In the genomic region with DNA sequence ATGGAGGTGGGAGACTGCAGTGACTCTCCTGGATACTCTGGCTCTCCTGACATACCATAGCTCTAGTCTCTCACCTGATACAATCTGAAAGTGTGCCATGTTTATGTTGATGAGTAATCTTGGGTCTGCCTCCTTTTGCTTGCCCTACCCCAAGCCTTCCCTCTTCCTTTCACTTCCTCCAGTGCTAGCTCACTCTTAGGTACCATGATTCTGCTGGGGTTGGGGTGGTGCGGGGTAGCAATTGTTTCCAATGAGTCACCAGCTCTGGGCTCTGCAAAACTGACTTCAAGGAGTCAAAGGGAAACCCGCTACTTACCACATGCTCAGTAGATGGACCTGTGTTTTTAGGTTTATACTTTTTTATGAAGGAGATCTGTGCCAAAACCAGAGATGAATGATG, we compare ENCODE assay signal across 18 mouse cellular contexts.
DNase-seq lines count a peak whose midpoint lies in the region; ATAC-seq and TF ChIP-seq lines count a peak whose summit lies in the region.
"Had no signal": no experiment of that assay in that cellular context is flagged by ENCODE, and none has a peak within 500 bp of the region (broad histone marks: within the 10 kb centered on the region; RNA-seq: fewer than 3 reads in every experiment).

No protein-coding gene starts in this region.

- no peak for TF ChIP-seq POLR2A in CH12.LX (IDR thresholded peaks at IDR 0.05; ENCODE audit: low read depth, low read length)

- no peak for TF ChIP-seq CTCF in CH12.LX (conservative IDR thresholded peaks at IDR 0.05 in 1 of 2, IDR thresholded peaks at IDR 0.05 in 1 of 2; ENCODE audit: low read depth in 2 of 2, low read length in 2 of 2)

- H3K9ac ChIP-seq in kidney, embryonic 16.5 days (replicated peaks; ENCODE audit: low read length), result no peak overlapping the region
- no peak overlapping the region for H3K9ac ChIP-seq in CH12.LX (ENCODE audit: insufficient read depth, low read depth)
- no peak overlapping the region for H3K9ac ChIP-seq in limb, embryonic 13.5 days
- H3K9ac ChIP-seq in hindbrain, embryonic 12.5 days, result no peak overlapping the region
- H3K9ac ChIP-seq: embryonic facial prominence, embryonic 12.5 days; forebrain, embryonic 15.5 days; hindbrain, embryonic 15.5 days had no signal

- H3K27ac ChIP-seq in kidney, embryonic 16.5 days (ENCODE audit: low read length), result no peak overlapping the region
- peak overlapping the region; percentile 36; the same call in 1 of the 2 replicates for H3K27ac ChIP-seq in CH12.LX (ENCODE audit: insufficient read depth, low read depth)
- no peak overlapping the region for H3K27ac ChIP-seq in limb, embryonic 13.5 days
- no peak overlapping the region for H3K27ac ChIP-seq in hindbrain, embryonic 12.5 days
- H3K27ac ChIP-seq: embryonic facial prominence, embryonic 12.5 days; forebrain, embryonic 15.5 days; hindbrain, embryonic 10.5 days; hindbrain, embryonic 15.5 days had no signal

- H3K4me3 ChIP-seq in kidney, embryonic 16.5 days (ENCODE audit: low read length), result no peak overlapping the region
- no peak overlapping the region for H3K4me3 ChIP-seq in CH12.LX (replicated peaks in 1 of 3; ENCODE audit: low read depth in 2 of 3, low read length in 2 of 3, poor library complexity in 1 of 3)
- H3K4me3 ChIP-seq in limb, embryonic 13.5 days, result no peak overlapping the region
- H3K4me3 ChIP-seq in hindbrain, embryonic 12.5 days, result no peak overlapping the region
- H3K4me3 ChIP-seq: embryonic facial prominence, embryonic 12.5 days; forebrain, embryonic 15.5 days; hindbrain, embryonic 10.5 days; hindbrain, embryonic 15.5 days had no signal

- no peaks in the 10 kb centered on the region; the same call in 1 of the 2 replicates for H3K9me3 ChIP-seq in kidney, embryonic 16.5 days (ENCODE audit: low read length)
- H3K9me3 ChIP-seq in CH12.LX (replicated peaks; ENCODE audit: low read length), result peaks cover 5% of the 10 kb centered on the region
- peaks cover 7% of the 10 kb centered on the region; the same call in 1 of the 2 replicates for H3K9me3 ChIP-seq in limb, embryonic 13.5 days
- no peaks in the 10 kb centered on the region for H3K9me3 ChIP-seq in hindbrain, embryonic 12.5 days (replicated peaks)
- H3K9me3 ChIP-seq: forebrain, embryonic 15.5 days; hindbrain, embryonic 15.5 days had no signal

- H3K4me2 ChIP-seq in kidney, embryonic 16.5 days (replicated peaks; ENCODE audit: low read depth, low read length), result no peak overlapping the region
- no peak overlapping the region for H3K4me2 ChIP-seq in CH12.LX (ENCODE audit: insufficient read depth, low read depth, poor library complexity, severe bottlenecking)
- no peak overlapping the region for H3K4me2 ChIP-seq in limb, embryonic 13.5 days (replicated peaks)
- no peak overlapping the region for H3K4me2 ChIP-seq in hindbrain, embryonic 12.5 days (replicated peaks)
- H3K4me2 ChIP-seq: embryonic facial prominence, embryonic 12.5 days; forebrain, embryonic 15.5 days; hindbrain, embryonic 15.5 days had no signal

- no peaks in the 10 kb centered on the region for H3K36me3 ChIP-seq in kidney, embryonic 16.5 days (ENCODE audit: insufficient read depth, low read length)
- H3K36me3 ChIP-seq in CH12.LX (replicated peaks in 1 of 2; ENCODE audit: control insufficient read depth in 1 of 2, insufficient read depth in 1 of 2, low read length in 1 of 2), result no peaks in the 10 kb centered on the region
- no peaks in the 10 kb centered on the region for H3K36me3 ChIP-seq in limb, embryonic 13.5 days
- no peaks in the 10 kb centered on the region for H3K36me3 ChIP-seq in hindbrain, embryonic 12.5 days
- H3K36me3 ChIP-seq: embryonic facial prominence, embryonic 12.5 days; forebrain, embryonic 15.5 days; hindbrain, embryonic 10.5 days; hindbrain, embryonic 15.5 days had no signal

- no peaks in the 10 kb centered on the region for H3K27me3 ChIP-seq in kidney, embryonic 16.5 days (ENCODE audit: insufficient read depth, low read length)
- H3K27me3 ChIP-seq in CH12.LX (replicated peaks), result no peaks in the 10 kb centered on the region
- H3K27me3 ChIP-seq in limb, embryonic 13.5 days, result 0 out of 2 replicates have a peak, but pooled peaks cover 3% of the 10 kb centered on the region
- H3K27me3 ChIP-seq in hindbrain, embryonic 12.5 days, result no peaks in the 10 kb centered on the region
- H3K27me3 ChIP-seq: embryonic facial prominence, embryonic 12.5 days; forebrain, embryonic 15.5 days; hindbrain, embryonic 15.5 days; Patski had no signal

- WGBS in kidney, embryonic 16.5 days, result 88% methylated on average over 2 of the region's 2 CpGs
- 55% methylated on average over 2 of the region's 2 CpGs for WGBS in limb, embryonic 13.5 days
- WGBS in hindbrain, embryonic 12.5 days, result 96% methylated on average over 2 of the region's 2 CpGs

- TF ChIP-seq EP300 in CH12.LX (IDR thresholded peaks at IDR 0.05; ENCODE audit: low read length), result peak; percentile 93

- no peak; the same call in 1 of the 2 replicates for TF ChIP-seq RAD21 in CH12.LX (IDR thresholded peaks at IDR 0.05; ENCODE audit: low read depth, low read length)

- dilution Hi-C loops in CH12.LX (cut with MboI; ENCODE audit: extremely low pct_ligation_motif_present, extremely low pct_unique_long_range_greater_than_20kb, low sequenced_read_pairs), result no loop called here

- H3K4me1 ChIP-seq in kidney, embryonic 16.5 days (ENCODE audit: insufficient read depth, low read length), result no peaks in the 10 kb centered on the region
- H3K4me1 ChIP-seq in CH12.LX (ENCODE audit: control insufficient read depth in 1 of 2, insufficient read depth in 2 of 2), result peaks cover 0 to 18% of the 10 kb centered on the region in 2 experiments; a peak in 3 of 4 replicates
- H3K4me1 ChIP-seq in limb, embryonic 13.5 days, result peaks cover 12% of the 10 kb centered on the region
- no peaks in the 10 kb centered on the region for H3K4me1 ChIP-seq in hindbrain, embryonic 12.5 days
- H3K4me1 ChIP-seq: embryonic facial prominence, embryonic 12.5 days; forebrain, embryonic 15.5 days; hindbrain, embryonic 10.5 days; hindbrain, embryonic 15.5 days had no signal

- in situ Hi-C loops in CH12.LX (cut with MboI; ENCODE audit: low pct_ligation_motif_present, low pct_unique_long_range_greater_than_20kb, low sequenced_read_pairs), result no loop called here

- peak; percentile 31; the same call in 1 of the 2 replicates for ATAC-seq in kidney, embryonic 16.5 days (ENCODE audit: low FRiP score, low TSS enrichment)
- peak; percentile 65 for ATAC-seq in limb, embryonic 13.5 days (ENCODE audit: low FRiP score, low read depth)
- no peak for ATAC-seq in hindbrain, embryonic 12.5 days (ENCODE audit: low FRiP score)
- ATAC-seq: activated CD4-positive, CD25-positive, alpha-beta regulatory T cell, adult 4 months; forebrain, embryonic 15.5 days; Patski had no signal

- H3K79me2 ChIP-seq in CH12.LX (replicated peaks; ENCODE audit: control insufficient read depth, extremely low read depth, insufficient read depth, poor library complexity, severe bottlenecking), result no peaks in the 10 kb centered on the region

- DNase-seq in kidney, adult 9 months, result no peak
- peak; percentile 56 for DNase-seq in 3T3-L1 (ENCODE audit: low read depth, low spot score)
- peak; percentile 94 for DNase-seq in CH12.LX (ENCODE audit: extremely low read depth)
- DNase-seq in retina, postnatal 1 day, result no peak
- no peak for DNase-seq in lung, postnatal 25 days (ENCODE audit: low spot score)
- DNase-seq: cerebellum, adult 11-12 months; cerebellum, adult 9-10 months; cerebellum, postnatal 25 days; gastrocnemius, postnatal 10 days had no signal

TF ChIP-seq in CH12.LX, 34 proteins besides CTCF, POLR2A, EP300 and RAD21 (continues in another document):
- TF ChIP-seq SIN3A (IDR thresholded peaks at IDR 0.05; ENCODE audit: low read length) (peak; percentile 30), MAFK (IDR thresholded peaks at IDR 0.05; ENCODE audit: insufficient replicate concordance, low read length) (no peak), MAZ (IDR thresholded peaks at IDR 0.05; ENCODE audit: low read depth, low read length) (no peak), TCF12 (IDR thresholded peaks at IDR 0.05; ENCODE audit: low read depth, low read length) (no peak), IRF4 (IDR thresholded peaks at IDR 0.05; ENCODE audit: low read depth, low read length) (peak; percentile 92), CHD2 (IDR thresholded peaks at IDR 0.05; ENCODE audit: low read length) (peak; percentile 71; the same call in 1 of the 2 replicates), SMC3 (IDR thresholded peaks at IDR 0.05; ENCODE audit: low read depth, low read length) (no peak), MAX (IDR thresholded peaks at IDR 0.05; ENCODE audit: low read length) (peak; percentile 71), ZNF384 (IDR thresholded peaks at IDR 0.05; ENCODE audit: low read depth, low read length) (no peak), NRF1 (IDR thresholded peaks at IDR 0.05; ENCODE audit: low read depth, low read length) (no peak), UBTF (IDR thresholded peaks at IDR 0.05; ENCODE audit: low read depth, low read length) (peak; percentile 59; the same call in 1 of the 2 replicates), TBP (conservative IDR thresholded peaks at IDR 0.05; ENCODE audit: low read depth, low read length) (peak; percentile 81), USF2 (conservative IDR thresholded peaks at IDR 0.05; ENCODE audit: low read depth, low read length) (no peak), ZMIZ1 (IDR thresholded peaks at IDR 0.05; ENCODE audit: low read depth, low read length) (no peak), USF1 (IDR thresholded peaks at IDR 0.05; ENCODE audit: low read depth, low read length) (no peak), MEF2A (IDR thresholded peaks at IDR 0.05; ENCODE audit: borderline replicate concordance, low read depth, low read length) (peak; percentile 42; the same call in 1 of the 2 replicates), ETS1 (conservative IDR thresholded peaks at IDR 0.05; ENCODE audit: low read depth, low read length) (peak; percentile 92), MYC (IDR thresholded peaks at IDR 0.05; ENCODE audit: low read depth, low read length) (peak; percentile 88), POLR2AphosphoS2 (IDR thresholded peaks at IDR 0.05; ENCODE audit: low read depth, low read length) (no peak), ELF1 (IDR thresholded peaks at IDR 0.05; ENCODE audit: low read depth, low read length) (peak; percentile 12; the same call in 1 of the 2 replicates), KAT2A (IDR thresholded peaks at IDR 0.05; ENCODE audit: insufficient replicate concordance, low read length) (no peak), NELFE (IDR thresholded peaks at IDR 0.05; ENCODE audit: low read depth, low read length) (no peak), ZKSCAN1 (IDR thresholded peaks at IDR 0.05; ENCODE audit: borderline replicate concordance, low read depth, low read length) (no peak), HCFC1 (IDR thresholded peaks at IDR 0.05; ENCODE audit: low read depth, low read length) (no peak; the same call in 1 of the 2 replicates), JUND (conservative IDR thresholded peaks at IDR 0.05; ENCODE audit: low read depth, low read length) (peak; percentile 86), ZC3H11A (IDR thresholded peaks at IDR 0.05; ENCODE audit: low read depth, low read length) (no peak), RCOR1 (conservative IDR thresholded peaks at IDR 0.05; ENCODE audit: low read depth, low read length) (no peak)

Comparison
In these comparisons a context has a peak if more than half of its experiments do, and no peak if none do; other contexts are left out.
1. DNase-seq: peak in 3T3-L1 (single experiment) and CH12.LX (single experiment); none in kidney, adult 9 months (single experiment), retina, postnatal 1 day (single experiment) and lung, postnatal 25 days (single experiment).